Mouse (Mus musculus): ENCODE data around the gene Slit3.

- TF ChIP-seq CTCF (IDR thresholded peaks at IDR 0.05 in 2 of 3, conservative IDR thresholded peaks at IDR 0.05 in 1 of 3; ENCODE audit: control insufficient read depth in 1 of 3, insufficient read depth in 1 of 3, low read depth in 2 of 3, low read length in 3 of 3, poor library complexity in 1 of 3, severe bottlenecking in 1 of 3) (no peak), MYB (IDR thresholded peaks at IDR 0.05; ENCODE audit: low read depth, low read length) (no peak), GABPA (IDR thresholded peaks at IDR 0.05; ENCODE audit: low read depth, low read length) (no peak), ZKSCAN1 (IDR thresholded peaks at IDR 0.05; ENCODE audit: low read depth, low read length) (no peak), POLR2A (IDR thresholded peaks at IDR 0.05; ENCODE audit: control insufficient read depth in 1 of 2, insufficient read depth in 1 of 2, low read depth in 1 of 2, low read length in 2 of 2, poor library complexity in 1 of 2) (no peak), NELFE (IDR thresholded peaks at IDR 0.05; ENCODE audit: low read depth, low read length) (no peak), RAD21 (IDR thresholded peaks at IDR 0.05; ENCODE audit: low read depth, low read length) (no peak)
Observed at GRCm38 (mm10) chr11:35440186-35440585, 319.2 kb downstream of the Slit3 start.

All from MEL (cell line).